Mouse (Mus musculus): ENCODE data around the gene Klrb1f. TPM values are rescaled to one million over a fixed set of nuclear protein-coding genes. Genes with fewer than 3 reads are reported as not detected.
"Not testable (repeated sequence)": the region's sequence is repeated elsewhere in the genome, so short reads cannot be mapped to it uniquely, and the experiment has no call there.

Gene Klrb1f
- polyA plus RNA-seq, 1 experiment from 2014 or later = 0.70 TPM

DNA sequence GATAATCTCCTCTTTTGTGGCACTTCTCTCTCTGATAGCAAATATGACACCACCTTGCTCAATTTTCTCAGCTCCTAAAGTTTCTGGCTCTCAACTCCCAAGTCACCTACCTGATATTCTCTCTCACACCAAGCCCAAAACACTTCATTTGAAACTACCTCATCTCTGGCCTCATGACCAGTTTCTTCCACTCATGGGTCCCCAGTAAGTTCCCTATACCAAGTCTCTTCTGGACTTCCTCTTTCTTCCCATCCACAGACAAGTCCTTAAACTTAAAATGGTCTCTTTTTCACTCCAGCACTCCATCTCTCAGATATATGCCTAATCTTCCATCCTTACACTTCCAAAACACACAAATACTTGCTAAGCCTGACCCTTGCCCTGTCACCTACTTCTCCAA, 12.3 kb downstream of the Klrb1f start:
- Histone ChIP-seq H3K27me3 (ENCODE audit: control insufficient read depth, insufficient read depth, low read length) (no peaks in the 10 kb centered on the region), H3K4me3 (ENCODE audit: low read depth, low read length) (no peak overlapping the region), H3K36me3 (ENCODE audit: control insufficient read depth, insufficient read depth, low read length) (no peaks in the 10 kb centered on the region), H3K4me1 (ENCODE audit: control insufficient read depth, insufficient read depth, low read length) (no peaks in the 10 kb centered on the region), H3K4me2 (ENCODE audit: low read depth) (no peak overlapping the region), H3K27ac (ENCODE audit: low read depth, low read length) (no peak overlapping the region), H3K9me3 (ENCODE audit: control insufficient read depth, low read length) (no peaks in the 10 kb centered on the region), H3K9ac (ENCODE audit: low read length) (no peak overlapping the region)
- ATAC-seq (ENCODE audit: insufficient read depth, low FRiP score, low TSS enrichment) = no peak
- no peak for DNase-seq (ENCODE audit: low spot score)

DNA sequence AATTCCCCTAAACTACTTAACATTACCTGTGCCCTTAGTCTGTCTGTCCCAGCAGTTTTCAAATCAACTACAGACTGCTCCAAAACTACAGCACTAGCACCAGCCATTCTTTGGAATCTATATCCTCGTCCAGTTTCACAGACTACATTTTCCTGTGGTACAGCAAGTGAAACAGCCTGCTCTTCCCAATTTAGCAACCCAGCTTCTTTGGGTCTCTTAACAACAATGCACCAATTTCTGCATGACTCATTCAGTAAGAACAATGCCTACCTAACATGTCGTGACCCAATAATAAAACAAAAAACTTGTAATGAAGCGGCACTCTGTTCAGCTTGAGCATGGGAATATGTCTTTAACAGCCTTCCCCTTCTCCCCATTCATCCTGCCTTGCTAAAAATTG, 19.7 kb downstream of the Klrb1f start:
- no peak overlapping the region for H3K4me2 ChIP-seq (ENCODE audit: low read depth)
- no peaks in the 10 kb centered on the region for H3K9me3 ChIP-seq (ENCODE audit: control insufficient read depth, low read length)
- H3K9ac ChIP-seq (ENCODE audit: low read length) = no peak overlapping the region
- H3K36me3 ChIP-seq (ENCODE audit: control insufficient read depth, insufficient read depth, low read length) = no peaks in the 10 kb centered on the region
- ATAC-seq (ENCODE audit: insufficient read depth, low FRiP score, low TSS enrichment) = no peak
- no peak overlapping the region for H3K4me3 ChIP-seq (ENCODE audit: low read depth, low read length)
- DNase-seq (ENCODE audit: low spot score) = no peak
- no peaks in the 10 kb centered on the region for H3K4me1 ChIP-seq (ENCODE audit: control insufficient read depth, insufficient read depth, low read length)
- H3K27me3 ChIP-seq (ENCODE audit: control insufficient read depth, insufficient read depth, low read length) = no peaks in the 10 kb centered on the region
- H3K27ac ChIP-seq (ENCODE audit: low read depth, low read length) = no peak overlapping the region
- 82% methylated on average over 3 of the region's 3 CpGs for WGBS

DNA sequence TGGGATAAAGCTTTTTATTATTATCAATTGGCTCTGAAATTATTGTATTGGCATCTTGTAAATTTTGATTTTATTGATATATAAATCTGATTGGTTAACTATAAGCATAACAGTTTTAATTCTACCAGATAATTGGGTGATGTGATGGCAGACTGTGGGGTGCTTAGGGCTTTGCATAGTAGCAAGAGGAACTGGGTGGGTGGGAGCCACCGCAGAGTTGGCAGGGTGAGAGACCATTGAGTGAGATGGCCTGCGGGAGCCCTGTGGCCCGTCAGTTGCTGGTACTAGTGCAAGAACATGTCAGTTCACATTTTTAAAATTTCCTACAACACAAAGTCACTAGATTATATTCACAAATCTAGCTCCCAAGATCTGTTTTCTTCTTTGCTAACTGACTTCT, 20.2 kb downstream of the Klrb1f start:
- H3K27me3 ChIP-seq (ENCODE audit: control insufficient read depth, insufficient read depth, low read length) = no peaks in the 10 kb centered on the region
- no peak overlapping the region for H3K27ac ChIP-seq (ENCODE audit: low read depth, low read length)
- WGBS = 98% methylated on average over 3 of the region's 3 CpGs
- DNase-seq (ENCODE audit: low spot score) (no peak), ATAC-seq (ENCODE audit: insufficient read depth, low FRiP score, low TSS enrichment) (no peak)
- H3K4me1 ChIP-seq (ENCODE audit: control insufficient read depth, insufficient read depth, low read length) = no peaks in the 10 kb centered on the region
- H3K36me3 ChIP-seq (ENCODE audit: control insufficient read depth, insufficient read depth, low read length) = no peaks in the 10 kb centered on the region
- H3K4me2 ChIP-seq (ENCODE audit: low read depth) = no peak overlapping the region
- no peaks in the 10 kb centered on the region for H3K9me3 ChIP-seq (ENCODE audit: control insufficient read depth, low read length)
- H3K4me3 ChIP-seq (ENCODE audit: low read depth, low read length) = no peak overlapping the region
- no peak overlapping the region for H3K9ac ChIP-seq (ENCODE audit: low read length)

DNA sequence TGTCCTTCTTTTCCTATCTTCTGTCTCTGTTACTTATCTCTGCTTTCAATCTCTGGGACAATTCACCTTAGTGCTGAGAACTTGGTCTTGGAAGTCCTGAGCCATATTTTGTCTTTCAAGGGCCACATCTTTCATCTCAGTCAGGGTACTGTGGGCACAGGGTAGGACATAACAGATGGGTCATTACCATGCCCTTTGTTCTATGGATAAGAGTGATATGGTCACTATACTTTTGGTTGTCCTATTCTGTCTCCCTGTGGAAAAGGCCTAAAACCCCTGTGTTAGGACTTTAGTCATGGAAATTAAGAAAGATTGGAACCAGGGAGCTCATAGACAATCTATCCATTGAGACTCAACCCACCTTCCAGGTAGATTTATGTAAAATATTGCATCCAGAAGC, 20.8 kb downstream of the Klrb1f start:
- DNase-seq (ENCODE audit: low spot score) (no peak), ATAC-seq (ENCODE audit: insufficient read depth, low FRiP score, low TSS enrichment) (no peak)
- Histone ChIP-seq H3K27me3 (ENCODE audit: control insufficient read depth, insufficient read depth, low read length) (no peaks in the 10 kb centered on the region), H3K27ac (ENCODE audit: low read depth, low read length) (no peak overlapping the region), H3K9me3 (ENCODE audit: control insufficient read depth, low read length) (no peaks in the 10 kb centered on the region), H3K9ac (ENCODE audit: low read length) (no peak overlapping the region), H3K4me3 (ENCODE audit: low read depth, low read length) (no peak overlapping the region), H3K36me3 (ENCODE audit: control insufficient read depth, insufficient read depth, low read length) (no peaks in the 10 kb centered on the region), H3K4me2 (ENCODE audit: low read depth) (no peak overlapping the region), H3K4me1 (ENCODE audit: control insufficient read depth, insufficient read depth, low read length) (no peaks in the 10 kb centered on the region)

DNA sequence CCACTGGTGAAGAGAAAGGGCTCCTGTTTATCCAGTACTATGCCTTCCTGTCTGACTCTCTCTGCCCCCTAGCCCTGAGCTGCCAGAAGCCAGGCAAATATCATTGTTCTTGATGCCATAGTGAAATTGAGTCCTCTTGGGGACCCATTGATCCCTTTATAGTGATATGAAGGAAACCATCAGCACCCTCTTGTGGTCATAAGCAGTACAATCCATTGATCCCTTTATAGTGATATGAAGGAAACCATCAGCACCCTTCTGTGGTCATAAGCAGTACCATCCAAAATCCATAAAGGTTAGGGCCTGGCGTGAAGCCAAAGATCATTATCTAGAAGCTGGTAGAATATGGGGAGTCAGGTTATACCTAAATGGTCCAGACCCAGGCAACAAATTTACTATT, 21.3 kb downstream of the Klrb1f start:
- Histone ChIP-seq H3K4me2 (ENCODE audit: low read depth) (no peak overlapping the region), H3K36me3 (ENCODE audit: control insufficient read depth, insufficient read depth, low read length) (no peaks in the 10 kb centered on the region), H3K4me1 (ENCODE audit: control insufficient read depth, insufficient read depth, low read length) (no peaks in the 10 kb centered on the region), H3K9me3 (ENCODE audit: control insufficient read depth, low read length) (no peaks in the 10 kb centered on the region), H3K27me3 (ENCODE audit: control insufficient read depth, insufficient read depth, low read length) (no peaks in the 10 kb centered on the region), H3K9ac (ENCODE audit: low read length) (no peak overlapping the region), H3K27ac (ENCODE audit: low read depth, low read length) (no peak overlapping the region), H3K4me3 (ENCODE audit: low read depth, low read length) (no peak overlapping the region)
- ATAC-seq (ENCODE audit: insufficient read depth, low FRiP score, low TSS enrichment) (peak; percentile 71), DNase-seq (ENCODE audit: low spot score) (no peak)
- 88% methylated on average over 1 of the region's 1 CpGs for WGBS

DNA sequence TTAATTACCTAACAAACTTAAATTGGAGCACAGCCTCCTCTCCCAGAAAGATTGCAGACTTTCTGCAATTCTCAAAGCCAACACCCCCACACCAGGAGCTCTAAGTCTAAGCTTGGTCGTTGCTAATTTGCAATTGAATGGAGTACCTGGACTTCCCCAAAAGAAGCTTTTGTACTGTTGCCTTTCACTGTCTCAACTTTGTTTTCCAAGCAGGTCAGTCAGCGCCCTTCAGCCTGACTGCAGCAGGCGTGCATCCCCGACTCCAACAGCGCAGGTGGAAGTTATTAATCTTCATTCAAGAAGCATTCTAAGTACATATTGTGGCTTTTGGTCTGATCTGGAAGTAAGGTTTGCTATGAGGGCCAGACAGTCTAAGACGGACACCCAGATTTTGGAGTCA, 39.4 kb downstream of the Klrb1f start:
- H3K27ac ChIP-seq (ENCODE audit: low read depth, low read length) = no peak overlapping the region
- DNase-seq (ENCODE audit: low spot score) (no peak), ATAC-seq (ENCODE audit: insufficient read depth, low FRiP score, low TSS enrichment) (no peak)
- H3K9me3 ChIP-seq (ENCODE audit: control insufficient read depth, low read length) = no peaks in the 10 kb centered on the region
- no peaks in the 10 kb centered on the region for H3K4me1 ChIP-seq (ENCODE audit: control insufficient read depth, insufficient read depth, low read length)
- WGBS = 82% methylated on average over 6 of the region's 6 CpGs
- no peaks in the 10 kb centered on the region for H3K27me3 ChIP-seq (ENCODE audit: control insufficient read depth, insufficient read depth, low read length)
- H3K36me3 ChIP-seq (ENCODE audit: control insufficient read depth, insufficient read depth, low read length) = no peaks in the 10 kb centered on the region
- no peak overlapping the region for H3K4me2 ChIP-seq (ENCODE audit: low read depth)
- H3K4me3 ChIP-seq (ENCODE audit: low read depth, low read length) = no peak overlapping the region
- no peak overlapping the region for H3K9ac ChIP-seq (ENCODE audit: low read length)

DNA sequence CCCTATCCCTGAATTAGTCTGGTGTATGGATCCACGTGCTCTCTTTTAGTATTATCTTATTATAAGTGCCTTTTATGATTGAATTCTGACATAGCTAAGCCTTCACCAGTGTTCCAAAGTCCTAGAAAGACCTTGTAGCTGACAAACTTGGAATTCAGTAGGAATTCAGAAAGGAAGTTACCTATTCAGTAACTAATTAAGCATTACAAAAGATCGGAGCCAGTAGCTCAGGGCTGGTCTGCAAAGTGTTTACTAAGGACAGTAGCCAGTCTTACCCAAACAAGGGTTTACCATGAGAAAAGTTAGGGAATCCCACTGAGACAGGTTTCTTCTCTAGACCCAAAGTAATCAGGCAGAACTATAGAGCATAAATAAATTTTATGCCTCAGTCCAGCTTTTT, 40.3 kb downstream of the Klrb1f start:
- not testable (repeated sequence) for DNase-seq (ENCODE audit: low spot score); H3K4me2 ChIP-seq (ENCODE audit: low read depth); H3K4me1 ChIP-seq (ENCODE audit: control insufficient read depth, insufficient read depth, low read length); ATAC-seq (ENCODE audit: insufficient read depth, low FRiP score, low TSS enrichment); H3K4me3 ChIP-seq (ENCODE audit: low read depth, low read length); H3K9ac ChIP-seq (ENCODE audit: low read length); H3K27me3 ChIP-seq (ENCODE audit: control insufficient read depth, insufficient read depth, low read length); H3K9me3 ChIP-seq (ENCODE audit: control insufficient read depth, low read length); H3K27ac ChIP-seq (ENCODE audit: low read depth, low read length); H3K36me3 ChIP-seq (ENCODE audit: control insufficient read depth, insufficient read depth, low read length)
- WGBS = 89% methylated on average over 2 of the region's 2 CpGs

DNA sequence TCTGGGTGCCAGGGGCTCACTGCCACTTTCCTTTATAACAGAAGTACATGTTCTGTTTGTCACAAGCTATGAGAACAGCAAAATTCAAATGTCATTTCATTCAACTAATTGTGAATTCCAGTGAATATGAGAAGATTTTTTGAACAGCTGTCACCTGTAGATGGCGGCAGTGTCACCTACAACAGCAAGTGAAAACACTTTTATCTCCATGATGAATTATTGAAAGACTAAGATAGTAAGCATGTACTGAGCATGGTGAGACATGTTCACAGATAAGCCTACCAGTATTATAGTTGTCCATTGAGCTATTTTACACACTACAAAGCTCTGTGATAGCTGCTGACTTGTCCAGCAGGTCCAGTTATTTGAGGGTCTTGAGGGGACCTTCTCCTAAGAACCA, 42.5 kb downstream of the Klrb1f start:
- H3K4me2 ChIP-seq (ENCODE audit: low read depth) = no peak overlapping the region
- DNase-seq (ENCODE audit: low spot score) (no peak), ATAC-seq (ENCODE audit: insufficient read depth, low FRiP score, low TSS enrichment) (no peak)
- no peak overlapping the region for H3K27ac ChIP-seq (ENCODE audit: low read depth, low read length)
- H3K4me1 ChIP-seq (ENCODE audit: control insufficient read depth, insufficient read depth, low read length) = no peaks in the 10 kb centered on the region
- no peaks in the 10 kb centered on the region for H3K9me3 ChIP-seq (ENCODE audit: control insufficient read depth, low read length)
- no peak overlapping the region for H3K4me3 ChIP-seq (ENCODE audit: low read depth, low read length)
- H3K9ac ChIP-seq (ENCODE audit: low read length) = no peak overlapping the region
- H3K27me3 ChIP-seq (ENCODE audit: control insufficient read depth, insufficient read depth, low read length) = no peaks in the 10 kb centered on the region
- no peaks in the 10 kb centered on the region for H3K36me3 ChIP-seq (ENCODE audit: control insufficient read depth, insufficient read depth, low read length)
- WGBS = 81% methylated on average over 1 of the region's 1 CpGs

DNA sequence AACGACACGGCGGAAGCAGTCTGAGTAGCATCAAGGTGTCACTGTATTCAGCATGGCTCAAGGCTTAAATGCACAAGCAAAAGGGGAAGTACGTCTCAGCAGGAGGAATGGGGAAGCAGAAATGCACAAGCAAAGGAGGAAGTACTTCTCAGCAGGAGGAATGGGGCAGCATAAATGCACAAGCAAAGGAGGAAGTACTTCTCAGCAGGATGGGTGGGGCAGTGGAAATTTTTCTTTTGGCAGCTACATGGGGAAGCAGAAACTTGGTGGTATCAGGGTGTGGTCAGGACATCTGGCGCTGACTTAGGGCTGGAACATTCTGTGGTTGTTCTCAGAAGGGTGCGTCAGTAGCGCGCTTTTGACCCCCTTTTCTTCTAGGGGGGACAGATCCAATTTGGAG, 42.9 kb downstream of the Klrb1f start:
- not testable (repeated sequence) for H3K9me3 ChIP-seq (ENCODE audit: control insufficient read depth, low read length); H3K4me1 ChIP-seq (ENCODE audit: control insufficient read depth, insufficient read depth, low read length); H3K4me3 ChIP-seq (ENCODE audit: low read depth, low read length); H3K27me3 ChIP-seq (ENCODE audit: control insufficient read depth, insufficient read depth, low read length); H3K9ac ChIP-seq (ENCODE audit: low read length); H3K36me3 ChIP-seq (ENCODE audit: control insufficient read depth, insufficient read depth, low read length); H3K4me2 ChIP-seq (ENCODE audit: low read depth); ATAC-seq (ENCODE audit: insufficient read depth, low FRiP score, low TSS enrichment); H3K27ac ChIP-seq (ENCODE audit: low read depth, low read length); DNase-seq (ENCODE audit: low spot score)
- WGBS = 96% methylated on average over 8 of the region's 8 CpGs

Measured in neural tube, embryonic 11.5 days (tissue).